Comparison of ENCODE assay signal across 17 mouse cellular contexts in genomic region chrX:70953022-70953421, GRCm38 (mm10).
"Had no signal": no experiment of that assay in that cellular context is flagged by ENCODE, and none has a peak within 500 bp of the region (broad histone marks: within the 10 kb centered on the region; RNA-seq: fewer than 3 reads in every experiment).

No protein-coding gene starts in this region.

- ATAC-seq: liver, postnatal 0 days; lung, postnatal 0 days; midbrain, embryonic 13.5 days; midbrain, embryonic 15.5 days had no signal

- H3K9ac ChIP-seq: liver, postnatal 0 days; lung, embryonic 15.5 days; midbrain, embryonic 13.5 days; midbrain, embryonic 15.5 days; neural tube, embryonic 12.5 days had no signal

- H3K4me3 ChIP-seq: lung, embryonic 15.5 days; megakaryocyte, embryonic 14.5 days; midbrain, embryonic 13.5 days; midbrain, embryonic 15.5 days; neural tube, embryonic 12.5 days had no signal

- H3K4me1 ChIP-seq: lung, embryonic 15.5 days; megakaryocyte, embryonic 14.5 days; midbrain, embryonic 13.5 days; midbrain, embryonic 15.5 days; neural tube, embryonic 12.5 days had no signal

- H3K27ac ChIP-seq: lung, embryonic 15.5 days; macrophage; midbrain, embryonic 13.5 days; midbrain, embryonic 15.5 days; neural tube, embryonic 12.5 days had no signal

- H3K4me2 ChIP-seq: lung, embryonic 15.5 days; midbrain, embryonic 11.5 days; midbrain, embryonic 13.5 days; midbrain, embryonic 15.5 days; neural tube, embryonic 12.5 days had no signal

- DNase-seq: liver, postnatal 0 days; lung, adult 2 months; lung, postnatal 14 days; lung, postnatal 36 days; right cerebral cortex, postnatal 14 days; spleen, adult 18-20 months; thymus, adult 18-20 months; thymus, postnatal 14 days; thymus, postnatal 36 days had no signal

- H3K27me3 ChIP-seq: lung, embryonic 15.5 days; midbrain, embryonic 13.5 days; midbrain, embryonic 15.5 days; neural tube, embryonic 12.5 days had no signal

- H3K9me3 ChIP-seq: lung, embryonic 15.5 days; megakaryocyte, embryonic 14.5 days; midbrain, embryonic 13.5 days; midbrain, embryonic 15.5 days; neural tube, embryonic 12.5 days had no signal

- H3K36me3 ChIP-seq: lung, embryonic 15.5 days; midbrain, embryonic 13.5 days; midbrain, embryonic 15.5 days; neural tube, embryonic 12.5 days had no signal
